Mouse (Mus musculus): Measurements from ENCODE around the gene Lta. TPM values are rescaled to one million over a fixed set of nuclear protein-coding genes. Genes with fewer than 3 reads are reported as not detected.

The Lta gene
- 39.2 to 45.1 TPM (median 41.7 TPM) in 4 replicates for total RNA-seq (2023)

DNA sequence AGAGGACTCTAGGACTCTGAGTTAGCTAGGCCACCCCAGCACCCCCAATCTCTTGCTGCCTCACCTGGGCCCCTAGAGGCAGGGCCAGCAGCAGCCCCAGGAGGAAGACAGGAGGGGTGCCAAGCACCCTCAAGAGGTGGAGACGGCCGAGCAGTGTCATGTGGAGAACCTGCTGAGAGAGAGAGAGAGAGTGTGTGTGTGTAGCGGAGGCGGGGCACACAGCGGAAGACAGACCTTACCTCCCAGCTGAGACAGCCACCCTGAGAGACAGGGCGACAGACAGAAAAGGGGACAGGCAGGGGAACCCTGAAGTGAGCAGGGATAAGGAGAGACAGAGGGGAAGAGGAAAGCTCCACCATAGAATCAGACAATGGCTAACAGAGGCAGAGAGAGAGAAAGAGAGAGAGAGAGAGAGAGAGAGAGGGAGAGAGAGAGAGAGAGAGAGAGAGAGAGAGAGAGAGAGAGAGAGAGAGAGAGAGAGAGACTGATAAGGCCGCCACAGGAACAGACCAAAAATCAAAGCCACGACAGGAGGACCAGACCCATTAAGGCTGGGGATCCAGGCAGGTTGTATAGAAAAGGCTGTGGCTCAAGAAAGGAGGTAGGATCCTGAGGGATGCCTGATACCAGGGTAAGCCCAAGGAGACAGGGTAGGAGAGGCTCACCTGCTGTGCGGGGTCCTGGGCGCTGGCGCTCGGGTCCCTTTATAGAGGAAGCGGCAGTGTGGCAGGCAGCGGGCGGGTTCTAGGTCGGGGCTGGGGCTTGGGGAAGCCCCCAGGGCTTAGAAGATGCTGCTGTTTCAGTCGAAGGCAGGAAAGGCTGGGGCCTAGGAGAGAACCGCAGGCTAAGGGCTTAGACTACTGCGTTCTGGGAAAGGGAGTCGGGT is at the start of gene Lta:
TSS of gene Lta (minus strand) at position 858 of the 886 bp plus-strand sequence.

DNA sequence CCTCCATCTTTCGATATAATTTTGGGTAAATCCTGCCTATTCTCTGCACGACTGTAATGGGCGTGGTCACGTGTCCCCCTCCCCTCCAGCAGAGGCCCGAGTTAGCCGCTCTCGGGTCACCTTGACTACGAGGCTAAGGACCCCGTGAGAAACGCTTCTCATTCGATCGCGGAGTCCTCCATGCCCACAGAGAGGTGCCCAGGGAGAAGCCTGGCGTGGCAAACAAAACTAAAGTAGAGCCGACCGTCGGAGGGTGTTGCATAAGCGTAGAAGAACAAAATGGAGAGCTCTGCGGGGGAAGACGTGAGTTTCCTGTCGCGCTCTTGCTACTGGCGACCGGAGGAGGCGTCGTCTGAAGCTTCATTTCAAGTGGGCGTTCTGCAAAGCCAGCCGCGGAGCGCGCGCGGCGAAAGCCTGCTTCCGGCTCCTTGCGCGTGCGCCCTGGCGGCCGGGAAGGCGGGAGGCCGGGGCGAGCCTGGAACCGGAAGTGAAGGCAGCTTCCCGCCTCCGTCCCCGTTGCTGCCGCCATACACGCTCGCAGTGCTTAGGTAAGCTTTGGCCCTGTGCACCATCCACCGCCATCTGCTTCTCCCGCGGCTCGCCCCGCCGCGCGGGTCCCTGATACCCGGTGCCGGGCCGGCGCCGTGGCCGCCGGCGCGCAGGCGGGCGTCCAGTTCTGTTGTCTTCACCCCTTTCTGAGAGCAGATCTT is 36.3 kb upstream of the Lta start, which contains the start of gene Ddx39b:
TSS of gene Ddx39b (plus strand) at position 442 of the 710 bp plus-strand sequence.

DNA sequence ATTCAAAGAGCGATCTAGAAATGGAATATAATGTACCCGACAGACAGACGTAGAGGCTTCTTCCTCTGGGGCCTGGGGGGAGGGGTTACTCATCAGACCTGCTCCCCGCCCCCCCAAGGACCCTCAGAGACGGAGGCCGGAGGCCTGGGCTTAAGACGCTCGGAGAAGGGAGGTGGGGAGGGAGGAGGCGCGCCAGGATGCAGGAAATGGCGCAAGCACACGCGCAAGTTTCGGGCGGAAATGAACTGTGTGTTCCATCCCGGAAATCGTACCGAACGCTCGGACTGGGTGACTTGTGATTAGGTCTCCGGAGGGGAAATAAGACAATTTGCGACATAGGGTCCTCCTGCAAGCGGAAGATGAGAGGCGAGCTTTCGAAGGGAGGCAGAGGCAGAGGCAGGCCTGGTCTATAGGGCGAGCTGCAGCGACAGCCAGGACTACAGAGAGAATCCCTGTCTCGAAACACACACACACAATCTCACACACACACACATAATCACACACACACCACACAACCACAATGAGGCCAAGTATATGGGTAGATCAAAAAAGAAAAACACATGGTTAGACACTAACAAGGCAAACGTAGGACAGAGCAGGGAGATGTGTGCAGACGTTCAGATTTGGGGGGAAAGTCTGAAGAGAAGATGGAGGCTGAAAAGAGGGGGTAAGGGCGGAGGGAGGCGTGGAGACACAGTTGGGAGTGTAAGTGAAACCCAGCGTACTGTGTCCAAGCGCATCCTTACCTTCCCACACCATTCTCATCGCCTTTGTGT is 30.7 kb upstream of the Lta start, which contains the start of gene Nfkbil1:
TSS of gene Nfkbil1 (minus strand) at position 179 of the 776 bp plus-strand sequence.

DNA sequence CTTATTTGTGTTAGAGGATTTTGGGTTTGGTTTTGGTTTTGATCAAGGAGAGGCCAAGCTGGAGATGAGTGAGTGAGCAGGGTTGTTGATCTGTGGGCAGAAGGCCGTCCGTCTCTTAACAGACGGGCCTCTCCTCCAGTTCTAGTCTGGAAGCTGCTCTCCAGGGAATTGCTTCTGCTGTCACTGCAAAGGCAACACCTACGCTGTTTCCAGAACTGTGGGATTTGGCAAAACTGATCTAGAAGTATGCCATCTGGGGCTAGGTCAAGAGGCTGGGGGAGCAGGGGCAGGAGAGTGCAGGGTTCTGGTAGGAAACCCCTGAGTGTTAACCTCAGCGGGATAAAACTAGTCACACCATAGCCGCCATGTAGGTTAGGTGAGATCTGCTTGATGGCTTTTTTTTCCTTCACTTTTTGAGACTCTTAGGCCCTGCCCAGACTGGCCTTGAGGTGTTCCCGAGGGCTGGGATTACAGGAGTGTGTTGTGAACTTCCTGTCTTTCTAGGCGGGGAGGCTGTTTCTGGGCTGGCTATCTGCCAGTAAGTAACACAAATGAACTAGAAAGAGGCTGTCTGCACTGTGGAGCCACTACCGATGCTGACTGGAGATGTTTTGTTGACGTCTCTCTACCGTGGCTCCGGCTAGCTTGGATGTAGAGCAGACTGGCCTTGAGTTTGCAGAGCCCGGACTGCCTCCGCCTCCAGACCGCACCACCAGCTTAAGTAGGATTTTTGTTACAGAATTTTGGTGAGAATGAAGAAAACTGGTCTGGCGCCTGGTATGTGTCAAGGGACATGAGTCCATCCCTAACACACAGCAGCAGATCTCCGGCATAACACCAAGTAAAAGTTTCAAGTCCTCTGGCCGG is 28.2 kb upstream of the Lta start, which contains the start of gene Atp6v1g2:
TSS of gene Atp6v1g2 (plus strand) at position 547 of the 867 bp plus-strand sequence.

DNA sequence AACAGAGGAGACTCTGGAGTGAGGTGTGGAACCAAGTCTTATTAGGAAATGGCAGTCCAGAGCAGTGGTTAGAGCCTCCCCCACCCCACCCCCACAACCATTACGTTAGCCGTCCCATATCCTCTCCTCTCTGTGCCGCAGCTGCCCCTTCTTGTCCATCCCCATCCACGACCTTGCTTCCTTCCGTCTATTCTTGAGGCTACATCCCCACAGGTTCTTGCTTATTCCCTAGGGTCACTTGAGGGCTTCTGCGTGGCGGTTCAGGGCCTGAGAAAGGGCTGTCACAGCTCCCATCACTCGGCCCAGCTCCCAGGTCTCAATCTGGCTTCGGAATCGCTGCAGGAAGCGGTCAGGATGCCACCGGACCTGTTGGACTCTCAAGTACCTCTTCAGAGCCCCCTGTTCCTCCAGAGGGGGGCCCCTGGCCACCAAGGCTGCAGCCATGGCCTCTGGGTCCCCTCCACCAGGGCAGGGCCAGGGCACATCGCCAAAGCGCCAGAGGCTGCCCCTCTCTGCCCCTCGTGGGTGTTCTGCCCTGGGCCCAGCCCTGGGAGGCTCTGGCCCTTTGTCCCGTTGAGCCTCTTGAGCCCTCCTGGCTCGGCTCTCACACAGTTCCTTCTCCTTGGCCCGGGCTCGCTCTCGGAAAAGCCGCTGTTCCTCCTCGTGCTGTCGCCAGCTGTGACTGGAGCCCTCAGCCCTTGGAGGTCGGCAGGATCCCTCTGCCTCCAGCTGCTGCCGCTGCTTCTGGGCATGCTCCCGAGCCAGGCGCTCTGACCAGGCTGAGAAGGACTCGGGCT is 15.2 kb upstream of the Lta start, which contains the start of gene Gm16181:
TSS of gene Gm16181 (plus strand) at position 679 of the 797 bp plus-strand sequence.

DNA sequence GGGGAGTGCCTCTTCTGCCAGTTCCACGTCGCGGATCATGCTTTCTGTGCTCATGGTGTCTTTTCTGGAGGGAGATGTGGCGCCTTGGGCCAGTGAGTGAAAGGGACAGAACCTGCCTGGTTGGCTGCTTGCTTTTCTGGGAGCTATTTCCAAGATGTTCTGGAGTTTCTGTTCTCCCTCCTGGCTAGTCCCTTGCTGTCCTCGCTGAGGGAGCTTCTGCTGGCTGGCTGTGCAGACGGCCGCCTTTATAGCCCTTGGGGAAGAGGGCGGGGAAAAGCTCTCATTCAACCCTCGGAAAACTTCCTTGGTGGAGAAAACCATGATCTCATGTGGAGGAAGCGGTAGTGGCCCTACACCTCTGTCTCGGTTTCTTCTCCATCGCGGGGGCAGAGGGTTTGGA is 3.4 kb downstream of the Lta start, which contains the start of gene Tnf:
TSS of gene Tnf (minus strand) at position 221 of the 400 bp plus-strand sequence.

DNA sequence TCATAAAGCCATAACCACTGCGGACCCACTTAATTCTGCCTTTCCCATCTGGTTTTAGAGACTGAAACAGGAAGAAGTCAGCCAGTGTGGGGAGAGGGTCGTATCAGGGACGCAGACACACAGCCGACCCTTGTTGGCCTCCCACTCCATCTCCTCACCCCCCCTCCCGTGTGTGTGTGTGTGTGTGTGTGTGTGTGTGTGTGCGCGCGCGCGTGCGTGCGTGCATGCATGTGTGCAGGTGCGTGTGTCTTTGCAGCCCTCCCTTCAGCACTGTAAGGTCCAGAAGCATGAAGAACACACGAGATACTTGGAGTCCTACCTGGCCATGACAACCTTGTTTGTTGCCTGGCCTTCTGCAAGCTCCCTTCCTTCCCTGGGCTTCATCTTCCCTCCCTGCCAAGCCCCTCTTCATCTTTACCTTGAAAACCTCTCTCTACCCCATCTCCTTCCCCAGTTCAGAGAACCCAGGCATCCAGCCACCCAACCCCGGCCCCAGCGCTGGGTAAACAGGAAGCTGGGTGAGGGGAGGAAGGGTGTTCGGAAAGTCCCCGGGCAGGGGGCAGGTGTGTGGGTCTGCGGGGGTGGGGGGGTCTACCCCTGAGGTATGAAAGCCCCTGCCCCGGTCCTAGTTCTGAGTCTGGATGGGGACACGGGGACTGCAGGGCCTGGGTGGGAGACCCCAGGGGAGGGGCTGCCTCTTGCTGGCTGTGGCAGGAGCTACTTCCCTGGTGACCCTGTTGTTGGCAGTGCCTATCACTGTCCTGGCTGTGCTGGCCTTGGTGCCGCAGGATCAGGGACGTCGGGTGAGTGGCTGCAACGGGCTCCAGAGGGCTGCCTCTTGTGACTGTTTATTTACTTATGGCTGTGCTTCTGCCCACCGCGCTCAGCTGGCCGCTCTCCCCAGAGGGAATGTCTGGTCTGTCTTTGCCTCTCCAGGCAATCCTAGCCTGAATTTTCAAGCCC is 11.0 kb downstream of the Lta start, which contains the start of gene Ltb:
TSS of gene Ltb (plus strand) at position 559 of the 963 bp plus-strand sequence.

DNA sequence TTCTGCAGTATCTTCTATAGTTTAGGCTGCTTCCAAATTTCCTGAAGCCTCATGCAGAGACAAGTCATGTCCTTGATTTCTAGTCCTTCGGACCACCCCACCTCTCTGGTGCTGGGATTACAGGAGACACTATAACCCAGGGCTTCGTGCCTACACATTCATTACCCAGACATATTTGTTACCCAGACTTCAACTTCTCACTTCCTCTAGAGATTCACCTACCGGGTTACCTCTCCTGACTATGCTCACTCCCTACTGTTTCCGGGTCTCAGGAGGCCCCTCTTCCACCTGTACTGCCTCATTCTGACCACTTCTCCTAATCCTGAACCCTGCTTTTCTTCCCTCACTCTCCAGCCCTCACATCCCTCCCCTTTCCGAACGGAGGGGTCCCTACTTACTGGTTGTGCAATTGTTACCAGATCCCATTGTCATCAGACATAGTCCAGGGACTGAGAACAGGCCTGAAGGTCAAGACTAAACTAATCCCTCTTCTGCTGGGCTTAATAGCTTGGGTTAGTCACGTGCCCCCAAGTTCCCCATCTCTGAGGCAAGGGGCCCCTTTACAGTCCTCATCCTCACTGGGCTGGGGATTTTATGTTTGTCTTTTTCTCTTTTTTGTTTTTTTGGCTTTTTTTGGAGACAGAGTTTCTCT is 17.1 kb downstream of the Lta start, which contains the start of gene Lst1:
TSS of gene Lst1 (minus strand) at position 481 of the 652 bp plus-strand sequence.

DNA sequence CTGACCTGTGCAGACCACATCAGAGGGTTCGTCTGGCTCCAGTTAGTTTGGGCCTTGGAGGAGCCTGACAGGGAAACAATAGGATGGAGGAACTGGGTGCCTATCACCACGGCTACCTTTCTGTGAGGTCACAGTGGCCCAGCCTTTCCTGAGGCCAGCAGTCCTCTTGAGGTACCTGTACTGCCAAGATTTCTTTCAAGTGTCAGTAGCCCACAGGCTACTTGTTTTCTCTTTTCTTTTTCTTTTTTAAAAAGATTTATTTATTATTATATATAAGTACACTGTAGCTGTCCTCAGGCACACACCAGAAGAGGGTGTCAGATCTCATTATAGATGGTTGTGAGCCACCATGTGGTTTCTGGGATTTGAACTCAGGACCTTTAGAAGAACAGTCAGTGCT is 29.2 kb downstream of the Lta start, which contains the start of gene Aif1:
TSS of gene Aif1 (minus strand) at position 101 of the 400 bp plus-strand sequence.

DNA sequence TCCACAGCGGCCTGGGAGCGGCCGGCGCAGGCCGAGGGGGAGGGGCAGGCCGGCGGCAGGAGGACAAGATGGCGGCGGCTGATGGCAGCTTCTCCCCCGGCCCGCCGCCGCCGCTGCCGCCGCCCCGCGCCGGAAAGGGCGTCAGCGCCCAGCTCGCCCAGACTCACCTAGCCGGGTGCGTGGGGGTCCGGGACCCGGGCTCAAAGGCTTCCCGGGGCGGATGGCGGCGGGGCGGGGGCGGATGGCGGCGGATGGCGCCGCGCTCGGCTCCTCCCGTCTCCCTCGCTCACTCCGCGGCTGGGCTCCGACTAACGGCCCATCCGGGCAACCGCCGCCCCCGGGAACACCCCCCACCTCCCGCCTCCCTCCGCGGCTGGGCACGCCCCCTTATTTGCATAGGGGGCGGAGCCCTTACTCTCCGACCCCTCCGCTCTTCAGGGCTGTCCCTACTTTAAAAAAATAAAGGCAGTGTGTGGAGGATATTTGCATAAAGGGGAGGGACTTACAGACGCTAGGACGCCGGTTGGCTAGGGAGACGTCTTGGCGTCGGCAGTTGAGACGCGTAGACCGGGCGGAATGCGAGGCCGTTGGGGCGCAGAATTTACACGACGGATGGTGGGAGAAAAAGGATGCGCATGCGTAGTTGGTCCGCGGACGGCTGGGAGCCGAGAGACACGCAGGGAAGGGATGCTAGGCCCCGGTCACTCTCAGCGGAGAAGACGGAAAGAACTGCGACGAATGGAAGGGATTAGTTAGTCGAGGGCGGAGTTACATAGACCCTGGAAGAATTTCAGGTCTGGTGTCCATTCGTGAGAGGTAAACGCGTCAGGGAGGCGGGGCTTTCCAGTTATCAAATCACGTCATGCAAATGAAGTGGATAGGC is 40.3 kb downstream of the Lta start, which contains the start of gene Prrc2a:
TSS of gene Prrc2a (minus strand) at position 330 of the 883 bp plus-strand sequence.

Other genes with a start within 250 kb of the Lta start
- 143 to 677 TPM (median 225 TPM) in 4 replicates for gene Hspa1b, start 246.1 kb downstream of the Lta start, total RNA-seq (2023)
- gene Gm20481, start 235.4 kb downstream of the Lta start, total RNA-seq (2023): 1.1 TPM in 1 of 4 replicates, not detected in the others
- gene Hspa1a, start 233.2 kb downstream of the Lta start, total RNA-seq (2023): 69.3 to 362 TPM (median 119 TPM) in 4 replicates
- 0.24 to 0.40 TPM in 2 of 4 replicates, not detected in the others for gene Hspa1l, start 232.6 kb downstream of the Lta start, total RNA-seq (2023)
- 27.8 to 35.0 TPM (median 28.9 TPM) in 4 replicates for gene Lsm2, start 223.5 kb downstream of the Lta start, total RNA-seq (2023)
- 237 to 278 TPM (median 258 TPM) in 4 replicates for gene Vars, start 204.4 kb downstream of the Lta start, total RNA-seq (2023)
- gene Vwa7, start 188.8 kb downstream of the Lta start, total RNA-seq (2023): 0.28 to 0.52 TPM (median 0.30 TPM) in 4 replicates
- gene Sapcd1, start 177.3 kb downstream of the Lta start, total RNA-seq (2023): 3.0 to 6.4 TPM (median 4.1 TPM) in 4 replicates
- 8.7 to 15.9 TPM (median 11.2 TPM) in 4 replicates for gene Msh5, start 158.6 kb downstream of the Lta start, total RNA-seq (2023)
- gene Clic1, start 155.4 kb downstream of the Lta start, total RNA-seq (2023): 185 to 195 TPM (median 191 TPM) in 4 replicates
- gene Ddah2, start 146.3 kb downstream of the Lta start, total RNA-seq (2023): 2.2 to 6.0 TPM (median 4.3 TPM) in 4 replicates
- not detected in 4 replicates for gene Ly6g6c, start 140.0 kb downstream of the Lta start, total RNA-seq (2023)
- gene Mpig6b, start 139.2 kb downstream of the Lta start, total RNA-seq (2023): not detected in 4 replicates
- not detected in 4 replicates for gene Ly6g6e, start 128.4 kb downstream of the Lta start, total RNA-seq (2023)
- gene Ly6g6d, start 127.3 kb downstream of the Lta start, total RNA-seq (2023): not detected in 4 replicates
- not detected in 4 replicates for gene Ly6g6f, start 119.7 kb downstream of the Lta start, total RNA-seq (2023)
- 72.8 to 85.6 TPM (median 76.5 TPM) in 4 replicates for gene Abhd16a, start 116.1 kb downstream of the Lta start, total RNA-seq (2023)
- gene Ly6g5c, start 97.1 kb downstream of the Lta start, total RNA-seq (2023): not detected in 4 replicates
- 0.66 to 1.6 TPM (median 1.3 TPM) in 4 replicates for gene Ly6g5b, start 89.9 kb downstream of the Lta start, total RNA-seq (2023)
- gene Gpank1, start 83.9 kb downstream of the Lta start, total RNA-seq (2023): 19.6 to 24.1 TPM (median 22.1 TPM) in 4 replicates
- gene Csnk2b, start 83.3 kb downstream of the Lta start, total RNA-seq (2023): 114 to 130 TPM (median 122 TPM) in 4 replicates
- 12.0 to 17.1 TPM (median 14.5 TPM) in 4 replicates for gene D17H6S53E, start 79.0 kb downstream of the Lta start, total RNA-seq (2023)
- gene Apom, start 73.3 kb downstream of the Lta start, total RNA-seq (2023): 1.2 to 1.6 TPM in 2 of 4 replicates, not detected in the others
- 465 to 496 TPM (median 476 TPM) in 4 replicates for gene Bag6, start 70.2 kb downstream of the Lta start, total RNA-seq (2023)
- gene Prrc2a, start 40.5 kb downstream of the Lta start, total RNA-seq (2023): 337 to 364 TPM (median 345 TPM) in 4 replicates
- gene Aif1, start 29.3 kb downstream of the Lta start, total RNA-seq (2023): 2.7 to 6.9 TPM (median 4.0 TPM) in 4 replicates
- gene Lst1, start 16.9 kb downstream of the Lta start, total RNA-seq (2023): 33.5 to 53.9 TPM (median 46.9 TPM) in 4 replicates
- 591 to 612 TPM (median 606 TPM) in 4 replicates for gene Ltb, start 10.9 kb downstream of the Lta start, total RNA-seq (2023)
- 9.1 to 13.6 TPM (median 11.4 TPM) in 4 replicates for gene Tnf, start 3.3 kb downstream of the Lta start, total RNA-seq (2023)
- gene Gm16181, start 15.5 kb upstream of the Lta start, total RNA-seq (2023): not detected in 4 replicates
- gene Atp6v1g2, start 28.3 kb upstream of the Lta start, total RNA-seq (2023): 1.7 to 4.6 TPM (median 2.7 TPM) in 4 replicates
- gene Nfkbil1, start 30.4 kb upstream of the Lta start, total RNA-seq (2023): 11.2 to 14.6 TPM (median 13.4 TPM) in 4 replicates
- gene Ddx39b, start 36.4 kb upstream of the Lta start, total RNA-seq (2023): 399 to 443 TPM (median 429 TPM) in 4 replicates
- gene H2-D1, start 57.4 kb upstream of the Lta start, total RNA-seq (2023): 1,754 to 1,882 TPM (median 1,817 TPM) in 4 replicates
- 10.1 to 16.4 TPM (median 11.8 TPM) in 4 replicates for gene H2-Q1, start 115.1 kb upstream of the Lta start, total RNA-seq (2023)
- gene H2-Q2, start 136.9 kb upstream of the Lta start, total RNA-seq (2023): 6.5 to 10.8 TPM (median 9.4 TPM) in 4 replicates
- 317 to 360 TPM (median 339 TPM) in 4 replicates for gene H2-Q4, start 174.3 kb upstream of the Lta start, total RNA-seq (2023)
- 268 to 326 TPM (median 293 TPM) in 4 replicates for gene H2-Q6, start 219.5 kb upstream of the Lta start, total RNA-seq (2023)
- gene H2-Q7, start 233.8 kb upstream of the Lta start, total RNA-seq (2023): 159 to 187 TPM (median 166 TPM) in 4 replicates